Mouse (Mus musculus): ENCODE results near the gene Mettl7a2. TPM values are rescaled to one million over a fixed set of nuclear protein-coding genes. Genes with fewer than 3 reads are reported as not detected.
"Not testable (repeated sequence)": the region's sequence is repeated elsewhere in the genome, so short reads cannot be mapped to it uniquely, and the experiment has no call there.

Gene Mettl7a2
- total RNA-seq (2015; ENCODE audit: low replicate concordance): not detected in 2 replicates
- total RNA-seq (2017; ENCODE audit: low replicate concordance): not detected in 2 replicates

- ATAC-seq (replicated peaks; ENCODE audit: low FRiP score, poor library complexity, severe bottlenecking): no peak
Observed at GRCm38 (mm10) chr15:100352711-100353250, at the start of gene Mettl7a2, which contains the start of gene Methig1. Mettl7a2 (plus strand) TSS chr15:100353200. Methig1 (plus strand) TSS chr15:100353149.

- ATAC-seq (replicated peaks; ENCODE audit: low FRiP score, poor library complexity, severe bottlenecking): no peak
Observed at GRCm38 (mm10) chr15:100303428-100304018, 49.5 kb upstream of the Mettl7a2 start.

- ATAC-seq (replicated peaks; ENCODE audit: low FRiP score, poor library complexity, severe bottlenecking): peak; percentile 75
Observed at GRCm38 (mm10) chr15:100304019-100304991, 48.7 kb upstream of the Mettl7a2 start, which contains the start of gene Mettl7a1. Mettl7a1 (plus strand) TSS chr15:100304140.

- no peak for ATAC-seq (replicated peaks; ENCODE audit: low FRiP score, poor library complexity, severe bottlenecking)
Observed at GRCm38 (mm10) chr15:100306201-100306600, 46.8 kb upstream of the Mettl7a2 start.

GRCm38 (mm10) chr15:100307438-100308096 is 45.4 kb upstream of the Mettl7a2 start:
- ATAC-seq (replicated peaks; ENCODE audit: low FRiP score, poor library complexity, severe bottlenecking): peak; percentile 37; the same call in 1 of the 2 replicates

GRCm38 (mm10) chr15:100312346-100312745 is 40.7 kb upstream of the Mettl7a2 start:
- no peak for ATAC-seq (replicated peaks; ENCODE audit: low FRiP score, poor library complexity, severe bottlenecking)

- no peak for ATAC-seq (replicated peaks; ENCODE audit: low FRiP score, poor library complexity, severe bottlenecking)
Observed at GRCm38 (mm10) chr15:100314448-100315145, 38.4 kb upstream of the Mettl7a2 start.

GRCm38 (mm10) chr15:100318014-100318671 is 34.9 kb upstream of the Mettl7a2 start:
- ATAC-seq (replicated peaks; ENCODE audit: low FRiP score, poor library complexity, severe bottlenecking): not testable (repeated sequence)

- no peak for ATAC-seq (replicated peaks; ENCODE audit: low FRiP score, poor library complexity, severe bottlenecking)
Observed at GRCm38 (mm10) chr15:100319884-100320283, 33.1 kb upstream of the Mettl7a2 start.

- no peak for ATAC-seq (replicated peaks; ENCODE audit: low FRiP score, poor library complexity, severe bottlenecking)
Observed at GRCm38 (mm10) chr15:100320295-100320905, 32.6 kb upstream of the Mettl7a2 start.

- ATAC-seq (replicated peaks; ENCODE audit: low FRiP score, poor library complexity, severe bottlenecking): no peak
Observed at GRCm38 (mm10) chr15:100321134-100321533, 31.9 kb upstream of the Mettl7a2 start.

GRCm38 (mm10) chr15:100324021-100324591 is 28.9 kb upstream of the Mettl7a2 start:
- peak; percentile 96 for ATAC-seq (replicated peaks; ENCODE audit: low FRiP score, poor library complexity, severe bottlenecking)

- no peak for ATAC-seq (replicated peaks; ENCODE audit: low FRiP score, poor library complexity, severe bottlenecking)
Observed at GRCm38 (mm10) chr15:100325235-100325634, 27.8 kb upstream of the Mettl7a2 start.

- ATAC-seq (replicated peaks; ENCODE audit: low FRiP score, poor library complexity, severe bottlenecking): not testable (repeated sequence)
Observed at GRCm38 (mm10) chr15:100328089-100328488, 24.9 kb upstream of the Mettl7a2 start.

- not testable (repeated sequence) for ATAC-seq (replicated peaks; ENCODE audit: low FRiP score, poor library complexity, severe bottlenecking)
Observed at GRCm38 (mm10) chr15:100329336-100329735, 23.7 kb upstream of the Mettl7a2 start.

- ATAC-seq (replicated peaks; ENCODE audit: low FRiP score, poor library complexity, severe bottlenecking): no peak
Observed at GRCm38 (mm10) chr15:100330739-100331138, 22.3 kb upstream of the Mettl7a2 start.

- peak; percentile 80 for ATAC-seq (replicated peaks; ENCODE audit: low FRiP score, poor library complexity, severe bottlenecking)
Observed at GRCm38 (mm10) chr15:100332077-100332961, 20.7 kb upstream of the Mettl7a2 start.
